Mouse (Mus musculus): Measurements from ENCODE around the gene Fars2.
A peak's percentile ranks its signal among the peaks of the same experiment; 100 is the strongest.

Gene Fars2

GRCm38 (mm10) chr13:36731016-36731930 is 614.1 kb downstream of the Fars2 start:
- ATAC-seq (ENCODE audit: low TSS enrichment) = 0 out of 2 replicates have a peak, but pooled peaks have one; percentile 8

GRCm38 (mm10) chr13:36731931-36732461 is 614.8 kb downstream of the Fars2 start:
- ATAC-seq (ENCODE audit: low TSS enrichment) = no peak

GRCm38 (mm10) chr13:36732891-36733490 is 615.8 kb downstream of the Fars2 start:
- ATAC-seq (ENCODE audit: low TSS enrichment) = no peak

- no peak for ATAC-seq (ENCODE audit: low TSS enrichment)
These were observed 616.4 kb downstream of the Fars2 start for GRCm38 (mm10) chr13:36733566-36733965.

GRCm38 (mm10) chr13:36733989-36734690 is 616.9 kb downstream of the Fars2 start:
- peak; percentile 10 for ATAC-seq (ENCODE audit: low TSS enrichment)

- peak; percentile 50 for ATAC-seq (ENCODE audit: low TSS enrichment)
These were observed 617.7 kb downstream of the Fars2 start, which contains the start of gene Nrn1 for GRCm38 (mm10) chr13:36734731-36735571. Nrn1 (minus strand) TSS chr13:36735131.

- ATAC-seq (ENCODE audit: low TSS enrichment) = peak; percentile 20
These were observed 618.8 kb downstream of the Fars2 start for GRCm38 (mm10) chr13:36735901-36736618.

- peak; percentile 22 for ATAC-seq (ENCODE audit: low TSS enrichment)
These were observed 619.4 kb downstream of the Fars2 start for GRCm38 (mm10) chr13:36736619-36736996.

- ATAC-seq (ENCODE audit: low TSS enrichment) = no peak
These were observed 632.8 kb downstream of the Fars2 start for GRCm38 (mm10) chr13:36750056-36750455.

- ATAC-seq (ENCODE audit: low TSS enrichment) = no peak
These were observed 634.6 kb downstream of the Fars2 start for GRCm38 (mm10) chr13:36751861-36752260.

- no peak for ATAC-seq (ENCODE audit: low TSS enrichment)
These were observed 649.6 kb downstream of the Fars2 start for GRCm38 (mm10) chr13:36766801-36767200.

All from frontal cortex, adult (tissue).